Mouse (Mus musculus): Measurements from ENCODE around the gene Lman1l.

GRCm38 (mm10) chr9:57668277-57668676, 47.7 kb upstream of the Lman1l start:
- no peak for TF ChIP-seq CTCF (IDR thresholded peaks at IDR 0.05; ENCODE audit: low read depth)
- TF ChIP-seq EP300 (optimal IDR thresholded peaks at IDR 0.05), result no peak
